Mouse (Mus musculus): ENCODE data around the gene Rdx. TPM values are rescaled to one million over a fixed set of nuclear protein-coding genes. Genes with fewer than 3 reads are reported as not detected.

Gene Rdx
- polyA plus RNA-seq, 1 experiment from 2014 or later, result 145 TPM

DNA sequence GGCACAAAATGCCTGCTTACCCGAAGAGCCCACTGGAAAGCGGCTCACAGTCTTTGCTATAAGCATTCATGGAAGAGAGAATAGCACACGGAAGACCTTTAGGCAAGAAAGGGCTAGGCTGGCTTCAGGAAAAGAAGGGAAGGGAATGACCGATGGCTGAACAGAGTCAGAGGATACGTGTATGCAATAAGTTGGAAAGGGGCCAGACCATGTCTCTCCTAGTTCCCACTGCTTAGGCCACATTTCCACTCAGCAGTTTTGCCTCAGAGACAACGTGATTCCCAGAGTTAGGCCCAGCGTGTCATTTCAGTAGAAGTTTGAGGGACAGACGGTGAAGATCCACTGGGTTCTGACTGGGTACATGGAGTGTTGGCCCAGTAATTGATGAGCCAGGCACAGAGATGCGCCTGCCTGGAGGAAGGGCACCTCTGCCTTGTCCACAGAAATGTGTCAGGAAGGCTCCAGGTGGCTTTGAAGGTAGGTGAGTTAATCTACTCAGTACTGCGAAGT, 47.6 kb downstream of the Rdx start:
- peak; percentile 33 for DNase-seq (ENCODE audit: low spot score)
- ATAC-seq (ENCODE audit: low read depth), result no peak
- 82% methylated on average over 10 of the region's 10 CpGs for WGBS

GRCm38 (mm10) chr9:52095666-52096065, 48.7 kb downstream of the Rdx start:
- ATAC-seq (ENCODE audit: low read depth), result no peak
- 53% methylated on average over 3 of the region's 3 CpGs for WGBS
- no peak overlapping the region for H3K27ac ChIP-seq (replicated peaks; ENCODE audit: low read depth, low read length)
- no peak overlapping the region for H3K4me3 ChIP-seq (ENCODE audit: low read depth, low read length)
- no peaks in the 10 kb centered on the region for H3K4me1 ChIP-seq (ENCODE audit: control insufficient read depth, insufficient read depth, low read length)
- no peaks in the 10 kb centered on the region for H3K27me3 ChIP-seq (replicated peaks; ENCODE audit: control insufficient read depth, insufficient read depth, low read length)
- 0 out of 2 replicates have a peak, but pooled peaks cover 5% of the 10 kb centered on the region for H3K36me3 ChIP-seq (ENCODE audit: control insufficient read depth, insufficient read depth, low read length)
- no peak overlapping the region for H3K4me2 ChIP-seq (ENCODE audit: low read depth, low read length)
- no peaks in the 10 kb centered on the region for H3K9me3 ChIP-seq (ENCODE audit: control insufficient read depth, low read length)
- no peak for DNase-seq (ENCODE audit: low spot score)
- no peak overlapping the region for H3K9ac ChIP-seq (ENCODE audit: low read depth, low read length)

More for the DNA sequence above, 47.6 kb downstream of the Rdx start:
- no peak overlapping the region for H3K4me2 ChIP-seq (ENCODE audit: low read depth, low read length)
- H3K9me3 ChIP-seq (ENCODE audit: control insufficient read depth, low read length), result no peaks in the 10 kb centered on the region
- H3K4me3 ChIP-seq (ENCODE audit: low read depth, low read length), result no peak overlapping the region
- no peak overlapping the region for H3K9ac ChIP-seq (ENCODE audit: low read depth, low read length)
- no peak overlapping the region for H3K27ac ChIP-seq (replicated peaks; ENCODE audit: low read depth, low read length)
- H3K27me3 ChIP-seq (replicated peaks; ENCODE audit: control insufficient read depth, insufficient read depth, low read length), result no peaks in the 10 kb centered on the region
- no peaks in the 10 kb centered on the region for H3K4me1 ChIP-seq (ENCODE audit: control insufficient read depth, insufficient read depth, low read length)
- H3K36me3 ChIP-seq (ENCODE audit: control insufficient read depth, insufficient read depth, low read length), result peaks cover 5% of the 10 kb centered on the region; the same call in 1 of the 2 replicates

DNA sequence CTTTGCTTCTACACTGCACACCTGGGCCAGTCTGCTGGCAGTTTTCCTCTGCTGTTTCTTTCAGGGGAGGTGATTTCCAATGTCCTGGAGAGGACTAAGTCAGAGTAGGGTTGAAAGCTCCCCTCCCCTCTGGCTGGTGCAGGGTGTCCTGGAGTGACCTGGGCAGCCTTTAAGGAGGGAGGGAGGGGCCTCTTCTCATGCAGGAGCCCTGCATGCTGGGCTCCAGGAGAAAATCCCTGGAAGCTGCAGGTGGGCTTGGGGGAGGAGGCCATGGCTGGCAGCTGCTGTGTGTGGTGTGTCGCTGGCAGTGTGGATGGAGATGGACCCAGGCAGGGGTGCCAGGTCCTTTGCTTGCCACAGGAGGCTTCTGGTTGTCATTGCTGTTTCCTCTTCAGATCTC, 50.4 kb downstream of the Rdx start:
- ATAC-seq (ENCODE audit: low read depth) (no peak), DNase-seq (ENCODE audit: low spot score) (no peak)
- H3K9ac ChIP-seq (ENCODE audit: low read depth, low read length), result no peak overlapping the region
- no peak overlapping the region for H3K4me3 ChIP-seq (ENCODE audit: low read depth, low read length)
- no peak overlapping the region for H3K4me2 ChIP-seq (ENCODE audit: low read depth, low read length)
- no peaks in the 10 kb centered on the region for H3K27me3 ChIP-seq (replicated peaks; ENCODE audit: control insufficient read depth, insufficient read depth, low read length)
- no peaks in the 10 kb centered on the region for H3K36me3 ChIP-seq (ENCODE audit: control insufficient read depth, insufficient read depth, low read length)
- no peaks in the 10 kb centered on the region for H3K9me3 ChIP-seq (ENCODE audit: control insufficient read depth, low read length)
- no peaks in the 10 kb centered on the region for H3K4me1 ChIP-seq (ENCODE audit: control insufficient read depth, insufficient read depth, low read length)
- H3K27ac ChIP-seq (replicated peaks; ENCODE audit: low read depth, low read length), result no peak overlapping the region
- WGBS, result 14% methylated on average over 1 of the region's 1 CpGs

GRCm38 (mm10) chr9:52098600-52098999, 51.6 kb downstream of the Rdx start:
- ATAC-seq (ENCODE audit: low read depth) (peak; percentile 73), DNase-seq (ENCODE audit: low spot score) (peak; percentile 80)
- H3K4me1 ChIP-seq (ENCODE audit: control insufficient read depth, insufficient read depth, low read length), result no peaks in the 10 kb centered on the region
- H3K9ac ChIP-seq (ENCODE audit: low read depth, low read length), result no peak overlapping the region
- no peaks in the 10 kb centered on the region for H3K36me3 ChIP-seq (ENCODE audit: control insufficient read depth, insufficient read depth, low read length)
- no peaks in the 10 kb centered on the region for H3K9me3 ChIP-seq (ENCODE audit: control insufficient read depth, low read length)
- H3K4me2 ChIP-seq (ENCODE audit: low read depth, low read length), result no peak overlapping the region
- no peaks in the 10 kb centered on the region for H3K27me3 ChIP-seq (replicated peaks; ENCODE audit: control insufficient read depth, insufficient read depth, low read length)
- 4% methylated on average over 7 of the region's 7 CpGs for WGBS
- no peak overlapping the region for H3K27ac ChIP-seq (replicated peaks; ENCODE audit: low read depth, low read length)
- H3K4me3 ChIP-seq (ENCODE audit: low read depth, low read length), result no peak overlapping the region

DNA sequence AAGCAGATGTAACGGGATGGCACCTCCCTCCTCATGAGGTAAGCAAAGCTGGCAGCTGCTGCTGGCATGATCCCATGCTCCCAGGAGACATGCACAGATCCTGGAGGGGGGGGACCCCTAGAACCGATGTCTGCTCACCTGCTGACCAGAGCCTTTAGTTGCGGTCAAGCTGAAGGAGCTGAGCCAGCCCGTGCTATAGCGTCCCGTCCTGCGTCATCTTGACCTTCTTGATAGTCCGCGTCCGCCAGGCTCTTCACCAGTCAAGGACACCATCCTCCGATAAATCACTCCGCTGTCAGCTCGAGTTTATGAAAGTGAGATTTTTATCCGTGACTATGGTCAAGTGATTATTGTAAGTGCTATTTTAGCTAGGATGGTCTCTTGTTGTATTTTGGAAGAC, 53.5 kb downstream of the Rdx start:
- DNase-seq (ENCODE audit: low spot score) (no peak), ATAC-seq (ENCODE audit: low read depth) (no peak)
- 89% methylated on average over 14 of the region's 14 CpGs for WGBS
- Histone ChIP-seq H3K9me3 (ENCODE audit: control insufficient read depth, low read length) (no peaks in the 10 kb centered on the region), H3K27me3 (replicated peaks; ENCODE audit: control insufficient read depth, insufficient read depth, low read length) (no peaks in the 10 kb centered on the region), H3K36me3 (ENCODE audit: control insufficient read depth, insufficient read depth, low read length) (no peaks in the 10 kb centered on the region), H3K4me3 (ENCODE audit: low read depth, low read length) (no peak overlapping the region), H3K4me2 (ENCODE audit: low read depth, low read length) (no peak overlapping the region), H3K9ac (ENCODE audit: low read depth, low read length) (no peak overlapping the region), H3K27ac (replicated peaks; ENCODE audit: low read depth, low read length) (no peak overlapping the region), H3K4me1 (ENCODE audit: control insufficient read depth, insufficient read depth, low read length) (no peaks in the 10 kb centered on the region)

DNA sequence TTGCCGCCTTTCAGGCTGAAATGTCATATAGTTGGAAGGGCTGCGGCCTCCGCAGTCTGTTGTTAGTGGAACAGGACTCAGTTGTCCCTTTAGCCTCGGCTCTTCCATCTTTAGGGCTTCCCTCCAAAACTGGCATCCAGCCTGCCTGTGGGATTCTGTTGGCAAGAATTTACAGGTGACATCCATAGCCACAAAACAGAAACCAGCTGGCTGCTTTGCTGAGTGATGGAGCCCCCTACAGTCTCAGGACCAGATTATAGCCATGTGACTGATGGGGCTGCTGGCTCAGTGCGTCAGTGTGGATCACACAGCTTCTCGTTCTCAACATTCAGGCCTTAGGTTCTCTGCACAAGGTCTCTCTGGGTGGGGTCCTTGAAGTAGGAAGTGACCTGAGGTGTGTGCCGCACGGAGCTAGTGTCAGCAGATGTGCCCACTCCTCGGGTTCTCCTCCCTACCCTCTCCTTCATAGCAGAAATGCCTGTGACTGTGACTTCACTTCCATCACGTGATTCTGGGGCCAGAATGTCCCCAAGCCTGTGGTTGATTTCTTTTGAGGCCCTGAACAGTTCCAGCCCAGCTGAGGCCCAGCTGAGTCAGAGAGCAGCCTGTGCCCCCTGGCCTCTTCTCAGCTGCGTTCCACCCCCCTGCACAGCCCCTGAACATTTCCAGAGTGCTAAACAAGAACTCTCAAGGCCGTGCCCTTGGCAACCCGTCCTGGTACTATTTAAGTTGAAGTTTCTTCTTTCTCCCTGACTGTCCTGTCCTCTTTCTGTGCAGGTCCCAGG, 55.3 kb downstream of the Rdx start:
- Histone ChIP-seq H3K27me3 (replicated peaks; ENCODE audit: control insufficient read depth, insufficient read depth, low read length) (no peaks in the 10 kb centered on the region), H3K36me3 (ENCODE audit: control insufficient read depth, insufficient read depth, low read length) (no peaks in the 10 kb centered on the region), H3K4me1 (ENCODE audit: control insufficient read depth, insufficient read depth, low read length) (no peaks in the 10 kb centered on the region), H3K9ac (ENCODE audit: low read depth, low read length) (no peak overlapping the region), H3K27ac (replicated peaks; ENCODE audit: low read depth, low read length) (no peak overlapping the region; the same call in 1 of the 2 replicates), H3K4me2 (ENCODE audit: low read depth, low read length) (no peak overlapping the region), H3K9me3 (ENCODE audit: control insufficient read depth, low read length) (no peaks in the 10 kb centered on the region), H3K4me3 (ENCODE audit: low read depth, low read length) (no peak overlapping the region)
- peak; percentile 19; the same call in 1 of the 2 replicates for ATAC-seq (ENCODE audit: low read depth)
- DNase-seq (ENCODE audit: low spot score), result peak; percentile 16
- 54% methylated on average over 13 of the region's 13 CpGs for WGBS

DNA sequence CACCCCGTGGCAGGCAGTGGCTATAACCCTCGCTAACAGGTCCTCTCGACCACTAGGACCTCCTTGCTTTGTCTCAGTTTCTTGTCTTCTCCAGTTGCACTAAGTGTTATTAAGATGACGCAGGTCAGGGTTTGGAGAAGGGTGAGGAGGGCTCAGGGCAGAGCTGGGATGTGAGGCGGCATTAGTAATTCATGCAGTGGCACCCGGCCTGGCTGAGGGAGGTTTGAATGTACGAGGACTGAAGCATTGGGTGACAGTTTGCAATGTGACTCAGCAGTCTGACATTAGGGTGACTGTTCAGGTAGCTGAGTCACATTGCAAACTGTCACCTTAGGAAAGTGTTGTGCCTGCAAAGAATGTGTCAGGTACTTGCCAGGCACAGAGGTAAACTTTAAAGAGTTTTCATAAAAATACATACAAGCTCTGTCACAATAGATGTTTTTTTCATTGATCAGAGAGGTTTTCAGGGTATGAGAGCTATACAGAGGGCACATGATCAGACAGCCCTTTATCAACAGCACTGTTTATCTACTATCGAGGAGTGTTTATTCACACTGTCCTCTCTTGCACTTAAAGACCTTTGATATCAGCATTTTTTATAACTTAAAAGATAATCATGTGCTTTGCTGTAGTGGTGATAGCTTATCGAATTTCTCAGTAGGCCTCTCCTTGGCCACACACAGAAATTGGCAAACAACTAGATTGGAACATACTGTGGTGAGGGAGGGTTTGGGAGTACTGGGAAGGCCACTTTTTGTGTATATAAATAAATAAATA, 56.7 kb downstream of the Rdx start:
- no peak overlapping the region for H3K4me3 ChIP-seq (ENCODE audit: low read depth, low read length)
- H3K9ac ChIP-seq (ENCODE audit: low read depth, low read length), result no peak overlapping the region
- H3K4me1 ChIP-seq (ENCODE audit: control insufficient read depth, insufficient read depth, low read length), result no peaks in the 10 kb centered on the region
- ATAC-seq (ENCODE audit: low read depth), result no peak
- no peak for DNase-seq (ENCODE audit: low spot score)
- no peaks in the 10 kb centered on the region for H3K9me3 ChIP-seq (ENCODE audit: control insufficient read depth, low read length)
- H3K27me3 ChIP-seq (replicated peaks; ENCODE audit: control insufficient read depth, insufficient read depth, low read length), result no peaks in the 10 kb centered on the region
- H3K36me3 ChIP-seq (ENCODE audit: control insufficient read depth, insufficient read depth, low read length), result no peaks in the 10 kb centered on the region
- no peak overlapping the region for H3K4me2 ChIP-seq (ENCODE audit: low read depth, low read length)
- 73% methylated on average over 9 of the region's 9 CpGs for WGBS
- H3K27ac ChIP-seq (replicated peaks; ENCODE audit: low read depth, low read length), result no peak overlapping the region

DNA sequence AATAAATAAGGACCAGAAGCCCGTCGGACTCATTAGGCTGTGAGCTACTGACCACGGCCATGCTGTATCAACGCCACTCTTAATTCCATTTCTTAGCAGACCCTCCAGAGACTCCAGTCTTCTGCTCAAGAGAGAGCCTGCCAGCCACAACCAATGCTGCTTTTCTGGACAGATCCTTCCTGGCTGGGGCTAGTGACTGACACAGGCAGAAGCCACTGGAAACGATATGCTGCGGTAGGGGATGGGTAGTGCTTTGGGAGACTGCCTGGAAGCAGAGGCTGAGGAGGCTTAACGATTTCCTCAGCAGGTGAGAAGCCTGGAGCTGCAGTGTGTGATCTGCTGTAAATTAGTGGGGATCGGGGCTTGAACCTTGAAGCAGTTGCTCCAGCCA, 57.2 kb downstream of the Rdx start:
- Histone ChIP-seq H3K4me3 (ENCODE audit: low read depth, low read length) (no peak overlapping the region), H3K4me1 (ENCODE audit: control insufficient read depth, insufficient read depth, low read length) (no peaks in the 10 kb centered on the region), H3K27ac (replicated peaks; ENCODE audit: low read depth, low read length) (no peak overlapping the region), H3K36me3 (ENCODE audit: control insufficient read depth, insufficient read depth, low read length) (no peaks in the 10 kb centered on the region), H3K4me2 (ENCODE audit: low read depth, low read length) (no peak overlapping the region), H3K27me3 (replicated peaks; ENCODE audit: control insufficient read depth, insufficient read depth, low read length) (no peaks in the 10 kb centered on the region), H3K9ac (ENCODE audit: low read depth, low read length) (no peak overlapping the region), H3K9me3 (ENCODE audit: control insufficient read depth, low read length) (no peaks in the 10 kb centered on the region)
- no peak for ATAC-seq (ENCODE audit: low read depth)
- DNase-seq (ENCODE audit: low spot score), result no peak
- 74% methylated on average over 8 of the region's 8 CpGs for WGBS

Measured in embryonic facial prominence, embryonic 14.5 days (tissue).